In the genomic region with DNA sequence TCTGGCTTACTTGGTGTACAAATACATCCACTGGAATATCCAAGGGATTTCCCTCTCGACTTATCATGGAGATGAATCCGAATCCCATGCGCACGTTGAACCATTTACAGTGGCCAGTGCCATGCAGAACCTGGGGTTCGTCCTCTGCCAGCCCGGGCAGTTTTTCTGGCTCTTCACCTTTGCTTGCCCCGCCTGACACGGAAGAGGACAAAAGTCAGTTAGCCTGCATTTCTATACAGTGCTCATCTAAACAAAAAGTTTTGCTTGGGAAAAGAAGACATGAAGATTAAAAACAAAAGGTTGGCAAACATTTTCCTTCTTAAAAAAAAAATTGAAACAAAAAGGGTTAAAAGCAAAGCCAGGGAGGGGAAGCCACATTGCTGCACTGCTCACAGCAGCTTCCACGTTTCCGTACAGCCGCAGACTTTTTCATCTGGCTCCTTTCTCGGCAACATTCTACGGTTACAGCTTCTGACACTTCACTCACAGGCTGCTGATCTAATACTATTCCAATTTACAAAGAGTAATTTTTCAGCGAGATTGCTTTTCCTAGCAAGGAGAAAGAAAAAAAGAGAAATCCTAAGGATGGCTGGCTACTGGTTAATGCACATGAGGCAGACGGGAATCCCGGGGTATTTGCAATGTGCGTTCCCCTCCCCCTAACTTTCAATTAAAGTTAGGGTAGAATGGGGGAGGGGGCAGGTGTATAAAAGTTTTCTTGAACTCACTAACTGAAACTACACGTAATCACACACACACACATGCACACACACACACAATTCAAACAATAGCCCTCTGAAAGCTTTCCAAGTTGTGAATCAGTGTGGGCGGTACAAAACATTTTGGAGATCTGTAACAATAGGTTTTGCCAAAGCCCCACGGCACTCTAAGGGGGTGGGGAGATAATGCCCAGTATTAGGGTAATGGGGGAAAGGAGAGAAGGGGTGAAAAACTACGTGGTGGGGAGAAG, we compare ENCODE assay signal across 8 mouse cellular contexts. TPM values are rescaled to one million over a fixed set of nuclear protein-coding genes. Genes with fewer than 3 reads are reported as not detected.
DNase-seq lines count a peak whose midpoint lies in the region; ATAC-seq and TF ChIP-seq lines count a peak whose summit lies in the region.

No protein-coding gene starts in this region.

- H3K4me1 ChIP-seq in thymus, adult 2 months (replicated peaks; ENCODE audit: control insufficient read depth, insufficient read depth, low read length) = no peaks in the 10 kb centered on the region
- H3K4me1 ChIP-seq in forebrain, postnatal 0 days (ENCODE audit: insufficient read depth) = no peaks in the 10 kb centered on the region
- peaks cover 48% of the 10 kb centered on the region for H3K4me1 ChIP-seq in liver, embryonic 12.5 days

- no peaks in the 10 kb centered on the region for H3K9me3 ChIP-seq in forebrain, postnatal 0 days (ENCODE audit: low read length)
- no peaks in the 10 kb centered on the region for H3K9me3 ChIP-seq in liver, embryonic 12.5 days (replicated peaks)

- no peak for TF ChIP-seq CTCF in thymus, adult 2 months (IDR thresholded peaks at IDR 0.05; ENCODE audit: borderline replicate concordance, control insufficient read depth, extremely low read depth, insufficient read depth, low read length, poor library complexity)
- no peak for TF ChIP-seq CTCF in forebrain, postnatal 0 days (IDR thresholded peaks at IDR 0.05; ENCODE audit: low read depth)

- TF ChIP-seq POLR2A in thymus, adult 2 months (IDR thresholded peaks at IDR 0.05; ENCODE audit: control insufficient read depth, extremely low read depth, insufficient read depth, low read length, poor library complexity) = no peak

- H3K27me3 ChIP-seq in thymus, adult 2 months (ENCODE audit: control insufficient read depth, insufficient read depth, low read length) = peaks cover 4% of the 10 kb centered on the region; the same call in 1 of the 2 replicates
- peaks cover 38% of the 10 kb centered on the region for H3K27me3 ChIP-seq in forebrain, postnatal 0 days (ENCODE audit: insufficient read depth, low read length)
- H3K27me3 ChIP-seq in liver, embryonic 12.5 days (replicated peaks) = no peaks in the 10 kb centered on the region

- no peak overlapping the region for H3K27ac ChIP-seq in thymus, adult 2 months (ENCODE audit: control insufficient read depth, insufficient read depth, low read length)
- no peak overlapping the region for H3K27ac ChIP-seq in forebrain, postnatal 0 days (ENCODE audit: low read depth, low read length)
- H3K27ac ChIP-seq in liver, embryonic 12.5 days = peak overlapping the region; percentile 64

- H3K4me3 ChIP-seq in thymus, adult 2 months (ENCODE audit: control insufficient read depth, insufficient read depth, low read length) = no peak overlapping the region
- H3K4me3 ChIP-seq in forebrain, postnatal 0 days (ENCODE audit: low read depth, low read length) = peak overlapping the region; percentile 18
- H3K4me3 ChIP-seq in liver, embryonic 12.5 days = peak overlapping the region; percentile 62

- 3% methylated on average over 21 of the region's 21 CpGs for WGBS in thymus, adult 2 months
- 8% methylated on average over 21 of the region's 21 CpGs for WGBS in forebrain, postnatal 0 days
- WGBS in liver, embryonic 12.5 days (ENCODE audit: insufficient replicate concordance) = 1% methylated on average over 21 of the region's 21 CpGs

- no peak for ATAC-seq in forebrain, postnatal 0 days
- peak; percentile 48; the same call in 1 of the 2 replicates for ATAC-seq in liver, embryonic 12.5 days

- H3K9ac ChIP-seq in forebrain, postnatal 0 days = no peak overlapping the region
- peak overlapping the region; percentile 67 for H3K9ac ChIP-seq in liver, embryonic 12.5 days

- DNase-seq in thymus, postnatal 0 days (ENCODE audit: low spot score) = peak; percentile 51
- DNase-seq in thymus, adult 2 months = no peak
- DNase-seq in forebrain, postnatal 0 days = no peak
- DNase-seq in yolk sac, embryonic 10.5 days (ENCODE audit: low spot score) = peak; percentile 35
- DNase-seq in right cerebral cortex, postnatal 14 days = no peak
- no peak for DNase-seq in gastrocnemius, postnatal 25 days
- DNase-seq in gastrocnemius, adult 8-10 months (ENCODE audit: low spot score in 2 of 2) = no peak

- H3K4me2 ChIP-seq in forebrain, postnatal 0 days (ENCODE audit: low read depth) = peak overlapping the region; percentile 29
- peak overlapping the region; percentile 86 for H3K4me2 ChIP-seq in liver, embryonic 12.5 days

- H3K36me3 ChIP-seq in thymus, adult 2 months (ENCODE audit: control insufficient read depth, insufficient read depth, low read length) = no peaks in the 10 kb centered on the region
- no peaks in the 10 kb centered on the region for H3K36me3 ChIP-seq in forebrain, postnatal 0 days (ENCODE audit: insufficient read depth)
- H3K36me3 ChIP-seq in liver, embryonic 12.5 days = no peaks in the 10 kb centered on the region

RNA-seq across cellular contexts. Expression of gene Lin28b, which starts 16.9 kb away (rescaled TPM):
- 2.8 and 3.1 TPM in 2 replicates for polyA plus RNA-seq in thymus, postnatal 0 days (2015; fragmentation: Nextera tagmentation; extraction: Ambion mirVana)
- 0.03 TPM in 1 of 2 replicates, not detected in the other for polyA plus RNA-seq in thymus, adult 2 months (2012; rRNA removed)
- total RNA-seq in forebrain, postnatal 0 days (2014; rRNA removed) = 5.7 and 9.0 TPM in 2 replicates
- 1.2 and 2.2 TPM in 2 replicates for polyA plus RNA-seq in forebrain, postnatal 0 days (2015; fragmentation: Nextera tagmentation; extraction: Ambion mirVana)
- 19.4 and 19.8 TPM in 2 replicates for polyA plus RNA-seq in liver, embryonic 12.5 days (2016; fragmentation: Nextera tagmentation; extraction: Ambion mirVana)
- total RNA-seq in gastrocnemius, postnatal 25 days (2021) = not detected
- total RNA-seq in gastrocnemius, adult 8-10 months (2022) = not detected

Comparison
In these comparisons a context has a peak if more than half of its experiments do, and no peak if none do; other contexts are left out.
1. DNase-seq: peak in thymus, postnatal 0 days (single experiment) and yolk sac, embryonic 10.5 days (single experiment); none in thymus, adult 2 months (single experiment), forebrain, postnatal 0 days (single experiment), right cerebral cortex, postnatal 14 days (single experiment), gastrocnemius, postnatal 25 days (single experiment) and gastrocnemius, adult 8-10 months (0 of 2).